Mouse (Mus musculus) heart, embryonic 12.5 days (tissue): ENCODE measurements around the gene Svop. TPM values are rescaled to one million over a fixed set of nuclear protein-coding genes. Genes with fewer than 3 reads are reported as not detected.

Source experiments
- ATAC-seq: fragments of 200-750 bp; cut with Nextera tagmentation; 2 replicates; pipeline ENCODE4 v1.8.0; 2017; ENCODE audit warnings: moderate TSS enrichment, moderate library complexity; ENCODE audit not compliant: insufficient number of reproducible peaks, low FRiP score
- H3K27ac ChIP-seq: fragments of 300-500 bp; sonication (generic); 2 replicates; pipeline ENCODE4 v1.5.1; 2016; ENCODE audit warnings: mild to moderate bottlenecking, moderate library complexity; ENCODE audit not compliant: poor library complexity, severe bottlenecking
- H3K27me3 ChIP-seq: fragments of 300-500 bp; sonication (generic); replicated peaks from 2 replicates; pipeline ENCODE4 v1.6.1; 2016; ENCODE audit warnings: mild to moderate bottlenecking, moderate library complexity
- H3K36me3 ChIP-seq: fragments of 300-500 bp; sonication (generic); 2 replicates; pipeline ENCODE4 v1.6.1; 2016; ENCODE audit warnings: mild to moderate bottlenecking, moderate library complexity
- H3K4me1 ChIP-seq: fragments of 300-500 bp; sonication (generic); replicated peaks from 2 replicates; pipeline ENCODE4 v1.6.1; 2016; ENCODE audit warnings: mild to moderate bottlenecking
- H3K4me2 ChIP-seq: fragments of 300-500 bp; sonication (generic); 2 replicates; pipeline ENCODE4 v1.6.1; 2016; ENCODE audit warnings: mild to moderate bottlenecking, moderate library complexity
- H3K4me3 ChIP-seq: fragments of 300-500 bp; sonication (generic); 2 replicates; pipeline ENCODE4 v1.5.1; 2016; ENCODE audit warnings: mild to moderate bottlenecking
- H3K9ac ChIP-seq: fragments of 300-500 bp; sonication (generic); 2 replicates; pipeline ENCODE4 v1.6.1; 2016; ENCODE audit warnings: mild to moderate bottlenecking, moderate library complexity
- H3K9me3 ChIP-seq: fragments of 300-500 bp; sonication (generic); replicated peaks from 2 replicates; pipeline ENCODE4 v1.6.1; 2016; ENCODE audit warnings: mild to moderate bottlenecking, moderate library complexity
- WGBS: fragments of 180-500 bp; shearing (Covaris S2); methylation state at CpG from one replicate; pipeline ENCODE4 v1.1.7; 2016; 5-methylcytosine and 5-hydroxymethylcytosine counted together
- polyA plus RNA-seq: library from polyadenylated mRNA; unstranded; fragments of >200 nt; fragmentation: Nextera tagmentation; extraction: Ambion mirVana; gene quantifications from 2 replicates; pipeline ENCODE4 v1.2.1, GENCODE M21; 2016

Svop gene
- polyA plus RNA-seq, 1 experiment from 2014 or later, result 0.15 TPM

DNA sequence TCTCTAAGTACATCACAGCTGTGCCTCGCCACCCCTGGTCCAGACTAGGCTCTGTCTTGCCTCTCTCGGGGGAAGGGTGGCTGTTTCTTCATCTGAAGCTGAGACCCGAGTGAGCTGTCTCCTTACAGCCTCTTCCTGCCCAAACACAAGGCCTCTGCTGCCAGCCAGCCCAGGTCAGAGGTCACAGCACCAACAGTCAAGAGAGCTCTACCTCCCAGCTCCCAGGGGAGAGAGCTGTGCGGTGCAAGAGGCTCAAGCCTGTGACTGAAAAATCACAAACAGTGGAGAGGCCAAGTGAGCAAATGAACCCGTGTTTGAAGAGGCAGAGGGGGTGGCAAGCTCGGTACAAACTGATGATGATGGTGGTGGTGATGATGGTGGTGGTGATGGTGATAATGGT lies 24.8 kb downstream of the Svop start:
- H3K36me3 ChIP-seq, result no peaks in the 10 kb centered on the region
- H3K4me2 ChIP-seq, result no peak overlapping the region
- H3K9me3 ChIP-seq, result peaks cover 5% of the 10 kb centered on the region
- no peak for ATAC-seq
- 50% methylated on average over 6 of the region's 6 CpGs for WGBS
- H3K4me1 ChIP-seq, result no peaks in the 10 kb centered on the region
- H3K4me3 ChIP-seq, result no peak overlapping the region
- H3K9ac ChIP-seq, result no peak overlapping the region
- no peak overlapping the region for H3K27ac ChIP-seq
- H3K27me3 ChIP-seq, result no peaks in the 10 kb centered on the region; the same call in 1 of the 2 replicates

DNA sequence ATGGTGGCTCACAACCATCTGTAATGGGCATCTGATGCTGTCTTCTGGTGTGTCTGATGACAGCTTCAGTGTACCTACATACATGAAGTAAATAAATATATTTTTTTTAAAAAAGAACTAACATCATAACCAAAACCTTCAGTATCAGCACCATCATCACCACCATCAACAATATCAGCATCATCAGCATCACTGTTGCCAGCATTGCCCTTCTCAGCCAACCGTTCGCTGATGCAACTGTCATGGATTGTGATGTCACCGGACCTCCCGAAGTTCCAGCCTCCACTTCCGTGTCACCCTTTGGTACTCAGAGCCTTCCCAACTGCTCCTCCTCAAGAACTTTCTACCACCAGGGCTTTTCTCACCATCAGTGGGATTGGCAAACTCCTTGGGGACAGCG lies 26.2 kb downstream of the Svop start, which contains the start of gene Usp30:
Gene Usp30, plus strand, starts transcription at position 301 of the 400 bp plus-strand sequence.
- Histone ChIP-seq H3K27ac (no peak within 1 kb of the TSS), H3K36me3 (no peaks in the 10 kb centered on the region), H3K9ac (no peak within 1 kb of the TSS), H3K4me2 (no peak within 1 kb of the TSS), H3K4me1 (no peaks in the 10 kb centered on the region), H3K9me3 (no peaks in the 10 kb centered on the region), H3K27me3 (no peaks in the 10 kb centered on the region; the same call in 1 of the 2 replicates), H3K4me3 (no peak within 1 kb of the TSS)
- WGBS, result 86% methylated on average over 6 of the region's 6 CpGs
- ATAC-seq, result no peak

DNA sequence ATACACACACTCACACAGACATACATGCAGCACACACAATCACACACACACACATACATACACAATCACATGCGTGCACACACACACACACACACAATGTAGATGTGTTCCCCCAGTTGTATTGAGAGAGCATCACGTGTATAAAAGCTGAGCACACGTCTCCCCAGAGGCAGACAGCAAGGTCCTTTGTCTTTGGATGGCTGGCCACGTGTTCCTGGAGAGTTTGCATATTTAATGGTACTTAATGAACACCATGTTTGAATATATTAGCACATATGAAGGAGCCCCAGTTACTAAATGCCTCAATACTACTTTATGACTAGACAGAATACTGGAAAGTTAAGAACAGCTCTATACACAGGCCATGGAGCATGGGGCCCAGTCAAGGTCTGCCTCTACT lies 27.4 kb downstream of the Svop start:
- Histone ChIP-seq H3K4me1 (no peaks in the 10 kb centered on the region), H3K27ac (no peak overlapping the region), H3K36me3 (no peaks in the 10 kb centered on the region), H3K9me3 (no peaks in the 10 kb centered on the region), H3K9ac (no peak overlapping the region), H3K4me3 (no peak overlapping the region), H3K4me2 (no peak overlapping the region), H3K27me3 (no peaks in the 10 kb centered on the region; the same call in 1 of the 2 replicates)
- WGBS, result 66% methylated on average over 4 of the region's 4 CpGs
- ATAC-seq, result no peak

DNA sequence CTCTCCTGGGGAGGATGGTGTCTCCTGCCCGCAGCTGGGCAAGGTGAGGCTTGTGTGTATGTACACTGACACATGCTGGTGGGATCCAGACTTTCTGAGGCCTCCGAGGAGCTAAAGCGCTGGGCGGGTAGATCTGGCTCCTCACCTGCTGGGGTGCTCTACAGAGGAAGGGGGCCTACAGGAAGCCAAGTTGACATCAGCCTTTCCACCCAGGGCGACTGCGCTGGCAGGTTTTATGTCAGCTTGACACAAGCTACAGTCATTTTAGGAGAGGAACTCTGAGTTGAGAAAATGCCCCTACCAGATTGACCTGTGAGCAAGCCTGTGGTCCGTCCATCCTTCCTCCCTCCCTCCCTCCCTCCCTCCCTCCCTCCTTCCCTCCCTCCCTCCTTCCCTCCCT lies 29.7 kb downstream of the Svop start:
- no peaks in the 10 kb centered on the region for H3K4me1 ChIP-seq
- H3K36me3 ChIP-seq, result no peaks in the 10 kb centered on the region
- H3K27me3 ChIP-seq, result no peaks in the 10 kb centered on the region
- H3K27ac ChIP-seq, result no peak overlapping the region
- 0 out of 2 replicates have a peak, but pooled peaks cover 5% of the 10 kb centered on the region for H3K9me3 ChIP-seq
- ATAC-seq, result no peak
- 41% methylated on average over 7 of the region's 7 CpGs for WGBS
- H3K9ac ChIP-seq, result no peak overlapping the region
- H3K4me3 ChIP-seq, result no peak overlapping the region
- no peak overlapping the region for H3K4me2 ChIP-seq

DNA sequence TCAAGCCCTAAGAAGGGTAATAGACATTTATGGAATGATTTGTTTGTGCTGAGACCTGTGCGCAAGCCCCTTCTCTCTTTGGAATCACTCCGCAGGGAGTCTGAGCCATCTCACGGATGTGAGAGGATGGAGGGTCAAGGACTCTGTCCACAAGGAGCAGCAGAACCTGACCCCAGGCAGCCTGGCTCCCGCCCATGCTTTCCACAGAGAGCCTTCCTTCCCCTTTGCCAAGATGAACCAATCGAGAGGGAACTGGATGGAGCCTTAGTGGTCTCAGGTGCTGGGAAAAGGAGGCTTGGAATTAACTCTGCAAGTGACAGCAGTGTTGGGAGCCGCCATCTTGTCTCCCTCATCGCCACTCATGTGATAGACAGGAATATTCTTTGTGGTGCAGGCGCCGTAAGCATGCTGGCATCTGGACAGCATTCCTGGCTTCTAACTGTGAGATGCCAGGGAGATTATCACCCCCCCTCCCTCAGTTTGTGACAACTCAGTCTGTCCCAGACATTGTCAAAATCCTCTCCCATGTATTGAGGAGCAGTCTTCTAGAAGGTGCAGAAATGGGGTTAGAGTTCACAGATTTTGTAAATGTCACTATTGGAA lies 34.1 kb downstream of the Svop start:
- ATAC-seq, result no peak
- no peak overlapping the region for H3K4me2 ChIP-seq
- H3K4me3 ChIP-seq, result no peak overlapping the region
- no peaks in the 10 kb centered on the region for H3K27me3 ChIP-seq
- 71% methylated on average over 9 of the region's 9 CpGs for WGBS
- H3K9ac ChIP-seq, result no peak overlapping the region
- H3K27ac ChIP-seq, result no peak overlapping the region
- 0 out of 2 replicates have a peak, but pooled peaks cover 5% of the 10 kb centered on the region for H3K9me3 ChIP-seq
- no peaks in the 10 kb centered on the region for H3K4me1 ChIP-seq
- H3K36me3 ChIP-seq, result no peaks in the 10 kb centered on the region

DNA sequence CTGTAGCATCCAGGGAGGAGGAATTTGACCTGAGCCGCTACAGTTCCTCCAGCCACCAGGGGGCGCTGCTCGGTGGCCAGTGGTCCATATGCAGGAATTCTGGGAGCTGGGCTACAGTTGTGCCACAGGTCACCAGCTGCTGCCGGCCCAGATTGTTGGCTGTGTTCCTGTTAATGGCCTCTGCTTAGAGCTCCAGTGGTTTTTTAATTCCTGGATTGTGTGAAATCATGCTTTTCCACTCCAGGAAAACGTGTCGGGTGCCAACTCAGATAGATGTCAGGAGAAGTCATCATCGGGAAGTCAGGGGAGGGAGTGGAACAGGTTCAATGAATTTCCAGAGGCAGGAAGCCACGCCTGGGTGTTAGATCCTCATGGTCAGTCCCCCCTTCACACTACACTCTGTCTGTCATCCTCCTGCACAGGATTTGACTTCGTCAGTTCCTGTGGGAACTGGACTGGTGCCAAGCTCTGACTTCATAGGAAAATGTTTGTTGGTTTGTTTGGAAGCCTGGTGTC lies 39.1 kb downstream of the Svop start:
- H3K9ac ChIP-seq, result no peak overlapping the region

DNA sequence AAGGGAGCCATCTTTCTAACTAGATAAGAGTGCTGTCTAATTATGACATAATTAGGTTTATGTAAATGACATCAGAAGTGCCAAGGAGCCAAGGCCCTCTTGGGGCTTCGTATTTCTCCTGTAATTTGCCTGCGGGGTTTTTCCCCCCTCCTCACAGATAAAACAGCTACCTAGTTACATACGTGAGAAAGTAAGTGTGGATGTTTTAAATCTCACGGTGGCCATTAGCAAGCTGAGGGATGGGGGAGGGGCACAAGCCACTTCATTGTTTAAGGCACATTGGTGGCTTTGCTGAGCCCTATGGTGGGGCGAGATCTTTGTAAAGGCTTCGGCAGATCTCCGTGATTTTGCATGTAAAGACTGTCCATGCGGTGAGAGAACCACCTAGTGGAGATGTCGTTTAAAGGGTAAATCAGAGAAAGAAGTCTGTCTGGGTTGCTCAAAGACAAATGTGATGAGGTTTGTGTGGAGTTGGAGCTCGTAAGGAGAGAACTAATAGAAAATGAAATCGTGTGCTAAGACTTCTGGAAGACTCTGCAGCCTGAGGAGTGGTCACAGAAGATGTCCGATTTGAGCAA lies 42.5 kb downstream of the Svop start:
- no peak for ATAC-seq
- H3K4me3 ChIP-seq, result no peak overlapping the region
- H3K4me1 ChIP-seq, result peaks cover 4% of the 10 kb centered on the region; the same call in 1 of the 2 replicates
- no peak overlapping the region for H3K9ac ChIP-seq
- no peaks in the 10 kb centered on the region for H3K36me3 ChIP-seq
- 0 out of 2 replicates have a peak, but pooled peaks cover 7% of the 10 kb centered on the region for H3K27me3 ChIP-seq
- no peak overlapping the region for H3K4me2 ChIP-seq
- 51% methylated on average over 12 of the region's 12 CpGs for WGBS
- H3K9me3 ChIP-seq, result no peaks in the 10 kb centered on the region
- H3K27ac ChIP-seq, result no peak overlapping the region

More for the DNA sequence above, 39.1 kb downstream of the Svop start:
- 0 out of 2 replicates have a peak, but pooled peaks cover 5% of the 10 kb centered on the region for H3K27me3 ChIP-seq
- H3K9me3 ChIP-seq, result no peaks in the 10 kb centered on the region
- ATAC-seq, result peak; percentile 82
- peaks cover 4% of the 10 kb centered on the region; the same call in 1 of the 2 replicates for H3K4me1 ChIP-seq
- H3K4me3 ChIP-seq, result no peak overlapping the region
- WGBS, result 16% methylated on average over 9 of the region's 9 CpGs
- H3K27ac ChIP-seq, result peak overlapping the region; percentile 49; the same call in 1 of the 2 replicates
- H3K36me3 ChIP-seq, result no peaks in the 10 kb centered on the region
- H3K4me2 ChIP-seq, result peak overlapping the region; percentile 32

DNA sequence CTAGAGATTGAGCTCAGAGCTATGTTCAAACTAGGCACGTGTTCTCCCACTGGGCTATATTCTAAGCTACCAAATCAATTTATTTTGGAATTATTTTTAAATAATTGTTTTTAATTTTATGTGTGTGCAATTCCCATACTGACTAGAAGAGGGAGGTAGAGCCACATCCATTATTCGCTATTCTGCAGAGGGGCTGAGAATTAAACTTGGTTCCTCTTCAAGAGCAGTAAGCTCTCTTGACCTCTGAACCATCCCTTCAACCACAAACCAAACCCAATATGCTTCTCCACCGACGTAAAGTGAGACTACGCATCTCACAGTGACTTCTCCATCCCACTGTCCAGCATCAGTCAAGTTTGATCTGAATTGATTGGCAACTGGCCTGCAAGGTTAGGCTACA lies 44.2 kb downstream of the Svop start:
- H3K9ac ChIP-seq, result no peak overlapping the region
- H3K4me2 ChIP-seq, result no peak overlapping the region
- H3K4me3 ChIP-seq, result no peak overlapping the region
- H3K27me3 ChIP-seq, result peaks cover 11% of the 10 kb centered on the region; the same call in 1 of the 2 replicates
- ATAC-seq, result no peak
- H3K4me1 ChIP-seq, result peaks cover 4% of the 10 kb centered on the region; the same call in 1 of the 2 replicates
- 79% methylated on average over 5 of the region's 5 CpGs for WGBS
- no peak overlapping the region for H3K27ac ChIP-seq
- H3K36me3 ChIP-seq, result no peaks in the 10 kb centered on the region
- no peaks in the 10 kb centered on the region for H3K9me3 ChIP-seq

DNA sequence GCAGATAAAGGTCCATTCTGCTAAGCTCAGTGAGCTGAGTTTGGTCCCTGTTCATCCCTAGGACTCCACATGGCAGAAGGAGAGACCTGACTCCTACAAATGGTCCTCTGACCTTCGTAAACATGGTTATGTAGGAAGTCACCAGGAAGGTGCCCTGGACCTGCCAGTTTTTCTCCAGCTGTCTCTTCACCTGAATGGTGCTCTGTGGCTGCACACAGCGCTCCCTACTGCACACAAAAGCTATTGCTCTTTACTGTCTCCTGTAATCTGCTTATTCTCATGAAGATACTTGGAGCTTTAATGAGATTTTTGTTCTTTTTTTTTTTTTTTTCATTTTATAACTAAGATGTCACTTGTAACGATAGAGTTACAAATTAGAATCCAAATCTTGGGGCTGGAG lies 44.8 kb downstream of the Svop start:
- Histone ChIP-seq H3K9me3 (no peaks in the 10 kb centered on the region), H3K9ac (no peak overlapping the region), H3K36me3 (no peaks in the 10 kb centered on the region), H3K4me2 (no peak overlapping the region), H3K4me1 (peaks cover 7% of the 10 kb centered on the region), H3K27me3 (peaks cover 11% of the 10 kb centered on the region; the same call in 1 of the 2 replicates), H3K27ac (no peak overlapping the region), H3K4me3 (no peak overlapping the region)
- ATAC-seq, result no peak
- 44% methylated on average over 3 of the region's 3 CpGs for WGBS

DNA sequence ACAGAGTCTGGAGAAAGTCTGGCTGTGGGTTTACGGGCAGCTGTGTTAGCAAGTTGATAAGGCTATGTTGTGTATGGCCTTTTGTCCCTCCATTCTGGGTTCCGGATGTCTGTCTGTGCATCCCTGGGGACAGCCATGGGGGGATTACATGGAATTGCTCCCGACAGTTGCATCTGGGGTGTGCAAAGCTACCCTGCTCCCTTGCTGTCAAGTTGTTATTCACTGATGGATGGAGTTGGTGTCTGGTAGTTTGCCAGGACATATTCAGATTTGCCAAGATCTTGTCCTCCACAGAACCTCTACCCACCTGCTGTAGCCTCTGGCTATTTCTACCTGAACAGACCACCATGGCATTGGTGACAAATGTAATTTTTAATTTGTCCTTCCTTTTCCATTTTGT lies 45.2 kb downstream of the Svop start:
- peaks cover 11% of the 10 kb centered on the region; the same call in 1 of the 2 replicates for H3K27me3 ChIP-seq
- peaks cover 10% of the 10 kb centered on the region for H3K4me1 ChIP-seq
- H3K4me2 ChIP-seq, result no peak overlapping the region
- no peak for ATAC-seq
- H3K27ac ChIP-seq, result no peak overlapping the region
- no peaks in the 10 kb centered on the region for H3K36me3 ChIP-seq
- H3K4me3 ChIP-seq, result no peak overlapping the region
- H3K9ac ChIP-seq, result no peak overlapping the region
- no peaks in the 10 kb centered on the region for H3K9me3 ChIP-seq
- 52% methylated on average over 3 of the region's 3 CpGs for WGBS

DNA sequence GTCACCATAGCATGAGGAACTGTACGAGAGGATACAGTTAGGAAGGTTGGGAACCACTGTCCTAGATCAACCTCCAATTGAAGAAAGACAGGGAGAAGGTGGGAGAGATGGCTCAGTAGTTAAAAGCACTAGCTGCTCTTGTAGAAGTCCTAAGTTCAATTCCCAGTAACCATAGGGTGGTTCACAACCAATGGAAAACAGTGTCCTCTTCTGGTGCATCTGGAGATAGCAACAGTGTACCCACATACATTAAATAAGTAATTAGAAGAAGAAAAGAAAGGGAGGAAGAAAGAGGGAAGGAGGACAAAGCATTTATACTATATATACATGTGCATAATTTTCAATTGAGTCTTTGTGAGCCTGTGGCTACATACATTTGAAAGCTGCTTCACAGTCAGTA lies 46.2 kb downstream of the Svop start:
- Histone ChIP-seq H3K9me3 (no peaks in the 10 kb centered on the region), H3K4me1 (peaks cover 18% of the 10 kb centered on the region), H3K4me3 (no peak overlapping the region), H3K27ac (no peak overlapping the region), H3K27me3 (peaks cover 11% of the 10 kb centered on the region; the same call in 1 of the 2 replicates), H3K4me2 (no peak overlapping the region), H3K9ac (no peak overlapping the region), H3K36me3 (no peaks in the 10 kb centered on the region)
- no peak for ATAC-seq
- 76% methylated on average over 1 of the region's 1 CpGs for WGBS
